Mouse (Mus musculus): Measurements from ENCODE around the gene Alg11. TPM values are rescaled to one million over a fixed set of nuclear protein-coding genes. Genes with fewer than 3 reads are reported as not detected.

Gene Alg11
- total RNA-seq (2021): 1 to 10 TPM; 6.2 to 7.6 TPM
- long read RNA-seq, experiment 1, full-length matches to known transcripts: 2 of 6 reads
- long read RNA-seq, experiment 1, partial matches to known transcripts: 1 of 6 reads
- long read RNA-seq, experiment 1, other reads (novel, unspliced or antisense): 3 of 6 reads
- long read RNA-seq, experiment 2, full-length matches to known transcripts: 1 of 1 reads
- long read RNA-seq, experiment 2, partial matches to known transcripts: 0 of 1 reads
- long read RNA-seq, experiment 2, other reads (novel, unspliced or antisense): 0 of 1 reads

DNA sequence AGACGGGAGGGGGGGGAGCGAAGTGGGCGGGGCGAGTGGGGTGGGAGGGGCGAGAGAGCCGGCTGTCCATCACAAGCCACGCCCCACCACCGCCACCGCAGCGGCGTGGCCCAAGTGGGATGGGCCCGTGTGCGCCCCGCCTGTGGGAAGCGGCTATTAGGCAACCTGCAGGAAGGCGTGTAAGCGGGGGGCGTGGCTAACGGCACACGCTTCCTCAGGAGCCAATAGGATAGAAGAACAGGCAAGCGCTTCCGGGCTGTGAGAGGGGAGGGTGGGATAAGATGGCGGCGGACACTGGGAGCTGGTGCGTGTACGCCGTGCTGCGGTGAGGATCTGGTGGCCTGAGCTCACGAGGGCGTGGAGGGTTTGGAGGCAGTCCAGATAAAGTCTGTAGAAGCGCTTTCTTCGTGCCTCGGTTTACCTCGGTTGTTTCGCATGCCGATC lies at the start of gene Alg11:
Gene Alg11 (plus strand): TSS at position 276 of the 444 bp plus-strand sequence.
- peak; percentile 96 for DNase-seq (ENCODE audit: low spot score)

DNA sequence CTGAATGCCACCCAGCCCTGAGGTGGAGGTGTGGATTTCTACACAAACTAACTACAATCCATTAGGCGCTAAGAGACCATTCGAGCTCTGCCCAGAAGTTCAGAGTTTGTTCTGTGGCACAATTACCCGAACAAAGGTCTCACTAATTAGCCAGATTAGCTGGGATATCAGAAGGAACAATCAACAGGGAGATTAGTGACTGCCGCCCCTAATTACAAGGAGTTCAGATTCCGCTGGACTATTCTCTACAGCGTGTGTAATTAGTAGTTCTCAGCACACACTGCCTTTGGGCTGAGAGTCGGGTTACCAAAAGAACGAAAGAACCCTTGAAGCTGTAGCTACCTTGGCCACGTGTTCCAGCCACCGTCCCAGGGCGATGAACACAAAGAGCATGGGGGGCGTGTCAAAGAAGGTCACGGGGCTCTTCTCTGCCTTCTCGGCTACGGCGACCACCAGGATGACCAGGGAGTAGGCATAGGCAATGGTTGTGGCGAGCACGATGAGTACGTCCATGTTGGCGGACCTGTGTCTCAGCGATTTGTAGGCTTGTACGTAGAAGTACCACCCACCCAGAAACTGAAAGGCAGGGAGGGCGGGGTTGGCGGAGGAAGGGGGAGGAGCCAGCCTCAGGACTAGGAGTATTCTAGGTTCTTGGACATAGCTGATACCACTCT lies 47.4 kb upstream of the Alg11 start:
- no peak for DNase-seq (ENCODE audit: low spot score)

DNA sequence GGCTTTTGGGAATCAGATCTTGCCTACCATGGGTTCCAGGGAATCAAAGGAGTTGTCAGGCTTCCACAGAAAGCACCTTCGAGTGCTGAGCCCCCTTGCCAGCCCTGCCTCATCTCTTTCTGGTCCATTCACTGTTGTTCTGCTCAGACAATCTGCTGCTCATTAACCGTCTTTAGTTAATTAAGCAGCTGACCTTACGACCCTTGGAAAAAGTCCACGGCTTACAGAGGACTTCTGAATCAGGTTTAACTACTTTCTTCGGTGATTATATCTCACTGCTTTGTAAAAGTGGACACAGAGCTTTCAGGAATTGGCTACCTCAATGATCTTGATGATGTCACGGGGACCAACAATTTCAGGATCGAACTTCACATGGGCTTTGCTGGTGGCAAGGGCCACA lies 42.8 kb upstream of the Alg11 start:
- DNase-seq (ENCODE audit: low spot score): no peak

- DNase-seq (ENCODE audit: low spot score): no peak
Observed at GRCm38 (mm10) chr8:22019498-22019897, 41.0 kb upstream of the Alg11 start.

DNA sequence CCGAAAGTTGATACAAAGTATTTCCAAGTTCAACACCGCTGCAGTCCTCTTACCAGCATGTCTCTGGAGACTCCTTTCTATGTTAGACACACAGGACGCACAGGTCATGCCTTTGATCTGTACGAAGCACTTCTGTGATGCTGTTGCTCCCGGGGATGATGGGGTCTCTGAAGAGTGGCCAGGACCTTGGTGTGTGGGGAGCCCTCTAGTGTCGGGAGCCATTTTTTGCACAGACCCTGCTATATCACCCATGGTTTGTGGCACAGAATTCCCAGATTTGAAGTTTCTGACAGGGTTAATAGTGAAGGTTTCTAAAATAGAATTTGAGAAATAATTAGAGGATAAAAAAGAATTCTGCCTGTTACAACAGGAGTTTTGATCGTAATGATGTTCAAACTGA lies 38.3 kb upstream of the Alg11 start:
- no peak for DNase-seq (ENCODE audit: low spot score)

- no peak for DNase-seq (ENCODE audit: low spot score)
Observed at GRCm38 (mm10) chr8:22025241-22025640, 35.3 kb upstream of the Alg11 start.

GRCm38 (mm10) chr8:22028973-22029372 lies 31.5 kb upstream of the Alg11 start:
- DNase-seq (ENCODE audit: low spot score): no peak

- DNase-seq (ENCODE audit: low spot score): no peak
Observed at GRCm38 (mm10) chr8:22030990-22031389, 29.5 kb upstream of the Alg11 start.

- DNase-seq (ENCODE audit: low spot score): no peak
Observed at GRCm38 (mm10) chr8:22036137-22036536, 24.4 kb upstream of the Alg11 start.

- no peak for DNase-seq (ENCODE audit: low spot score)
Observed at GRCm38 (mm10) chr8:22037022-22037421, 23.5 kb upstream of the Alg11 start.

- DNase-seq (ENCODE audit: low spot score): no peak
Observed at GRCm38 (mm10) chr8:22039468-22040152, 20.9 kb upstream of the Alg11 start.

DNA sequence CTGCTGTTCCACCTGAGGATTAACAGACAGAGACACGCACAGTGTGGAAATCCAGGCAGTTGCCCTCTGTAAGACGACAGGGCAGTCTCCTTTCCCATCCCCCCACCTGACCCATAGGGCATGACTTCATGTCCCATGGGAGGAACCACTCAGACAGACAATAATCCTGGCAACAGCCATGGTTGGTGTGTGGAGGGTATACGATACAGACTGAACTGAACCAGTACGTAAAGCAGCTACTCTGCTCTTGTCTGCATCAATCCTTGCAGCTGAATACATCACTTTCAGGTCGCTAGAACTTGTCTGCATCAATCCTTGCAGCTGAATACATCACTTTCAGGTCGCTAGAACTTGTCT lies 20.4 kb upstream of the Alg11 start:
- DNase-seq (ENCODE audit: low spot score): no peak

GRCm38 (mm10) chr8:22042515-22042914 lies 18.0 kb upstream of the Alg11 start:
- no peak for DNase-seq (ENCODE audit: low spot score)

DNA sequence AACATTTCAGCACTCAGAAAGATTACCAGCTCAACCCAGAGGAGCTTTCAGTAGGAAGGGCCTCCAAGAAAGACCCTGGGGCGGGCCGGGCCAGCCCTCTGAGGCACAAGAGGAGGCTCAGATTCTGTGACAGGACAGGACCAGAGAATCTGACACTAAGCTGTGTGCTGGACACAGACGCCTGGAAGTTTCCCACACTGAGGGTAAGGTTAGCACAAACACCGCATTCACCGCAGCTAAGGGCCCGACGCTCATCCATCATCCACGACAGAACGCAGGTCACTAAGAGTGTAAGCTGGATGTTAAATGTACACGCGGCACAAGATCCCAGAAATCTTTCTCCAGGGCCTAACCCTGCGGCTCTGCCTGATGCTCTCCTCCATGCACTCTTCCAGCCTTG lies 16.8 kb upstream of the Alg11 start:
- no peak for DNase-seq (ENCODE audit: low spot score)

DNA sequence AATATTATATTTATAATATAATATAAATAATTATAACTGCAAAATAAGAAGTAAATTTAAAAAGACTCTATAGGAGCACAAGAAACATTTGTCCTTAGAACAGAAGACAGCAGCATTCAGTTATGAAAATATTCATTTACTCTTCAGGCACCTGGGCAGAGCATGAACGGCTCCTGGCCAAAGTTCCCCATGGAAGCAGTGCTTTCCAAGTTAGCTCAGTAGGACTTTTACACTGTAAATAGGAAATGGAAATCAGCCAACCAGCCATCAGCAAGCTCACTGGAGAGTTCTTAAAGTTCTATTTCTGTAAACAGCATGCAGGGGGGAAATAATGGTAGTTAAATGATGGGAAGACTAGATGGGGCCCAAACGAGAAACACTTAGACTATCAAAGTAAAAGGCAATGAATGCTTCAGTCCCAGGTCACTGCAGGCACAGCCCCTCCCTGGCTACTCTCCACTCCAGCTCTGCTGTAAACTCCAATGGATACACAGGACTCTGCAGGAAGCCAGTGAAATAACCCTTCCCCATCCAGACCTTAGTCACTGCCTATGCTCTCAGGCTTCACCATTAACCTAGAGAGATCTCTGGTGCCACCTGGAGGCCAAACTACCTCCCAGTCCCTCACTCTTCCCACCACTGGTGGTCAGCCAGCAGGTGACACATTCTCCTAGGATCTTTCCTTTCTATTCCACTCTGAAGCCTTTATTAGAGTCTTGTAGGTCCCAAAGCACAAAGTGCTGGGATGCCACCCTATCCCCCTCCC lies 12.6 kb upstream of the Alg11 start:
- no peak for DNase-seq (ENCODE audit: low spot score)

DNA sequence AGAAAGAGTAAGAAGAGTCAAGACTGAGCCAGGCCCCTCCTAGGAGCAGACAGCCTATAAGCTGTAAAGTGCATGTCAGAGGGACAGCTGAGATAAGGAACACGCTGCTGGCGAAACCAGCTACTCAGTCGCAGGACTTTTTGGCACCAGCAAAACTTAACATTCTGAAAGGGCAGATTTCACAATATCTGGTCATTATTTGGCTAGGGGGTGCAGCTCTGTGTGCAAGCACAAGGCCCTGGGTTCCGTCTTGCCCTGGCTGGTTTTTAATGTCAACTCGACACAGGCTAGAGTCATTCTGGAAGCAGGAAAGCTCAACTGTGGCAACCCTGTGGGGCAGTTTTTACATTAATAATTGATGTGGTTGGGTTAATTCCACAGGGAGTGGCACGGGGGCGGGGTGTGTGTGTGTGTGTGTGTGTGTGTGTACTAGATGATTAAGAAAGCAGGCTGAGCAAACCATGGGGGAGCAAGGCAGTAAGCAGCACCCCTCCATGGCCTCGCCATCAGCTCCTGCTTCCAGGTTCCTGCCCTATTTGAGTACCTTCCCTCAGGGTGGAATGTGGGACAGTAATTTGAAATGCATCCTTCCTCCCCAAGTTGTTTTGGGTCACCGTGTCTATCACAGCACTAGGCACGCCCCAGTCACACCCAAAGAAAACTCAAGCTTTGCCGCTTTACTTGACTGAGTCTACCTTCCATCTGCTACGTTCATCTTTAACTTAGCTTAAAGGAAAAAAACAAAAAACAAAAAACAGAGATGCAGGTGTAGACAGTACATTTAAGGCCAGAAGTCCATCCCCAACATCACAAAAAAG lies 5.6 kb upstream of the Alg11 start:
- no peak for DNase-seq (ENCODE audit: low spot score)

- no peak for DNase-seq (ENCODE audit: low spot score)
Observed at GRCm38 (mm10) chr8:22055492-22055877, 5.0 kb upstream of the Alg11 start.

GRCm38 (mm10) chr8:22056850-22057249 lies 3.7 kb upstream of the Alg11 start:
- no peak for DNase-seq (ENCODE audit: low spot score)

- DNase-seq (ENCODE audit: low spot score): no peak
Observed at GRCm38 (mm10) chr8:22058368-22058767, 2.2 kb upstream of the Alg11 start.

GRCm38 (mm10) chr8:22059153-22059738 lies 1.3 kb upstream of the Alg11 start:
- DNase-seq (ENCODE audit: low spot score): no peak

All from gastrocnemius, adult 18-20 months (tissue).